14 mouse cellular contexts compared by ENCODE assay signal in genomic region chr12:85602153-85602552, GRCm38 (mm10). TPM values are rescaled to one million over a fixed set of nuclear protein-coding genes. Genes with fewer than 3 reads are reported as not detected.
DNase-seq lines count a peak whose midpoint lies in the region; ATAC-seq and TF ChIP-seq lines count a peak whose summit lies in the region.
"Had no signal": no experiment of that assay in that cellular context is flagged by ENCODE, and none has a peak within 500 bp of the region (broad histone marks: within the 10 kb centered on the region; RNA-seq: fewer than 3 reads in every experiment).

No protein-coding gene starts in this region.

- peak overlapping the region; percentile 97 for H3K27ac ChIP-seq in gastrocnemius, adult 2 months
- H3K27ac ChIP-seq in liver, embryonic 12.5 days, result no peak overlapping the region
- no peak overlapping the region for H3K27ac ChIP-seq in liver, embryonic 11.5 days (ENCODE audit: low read depth, low read length)
- H3K27ac ChIP-seq in embryonic facial prominence, embryonic 15.5 days (replicated peaks), result 0 out of 2 replicates have a peak overlapping the region, but pooled peaks have one; percentile 13
- no peak overlapping the region for H3K27ac ChIP-seq in neural tube, embryonic 14.5 days (ENCODE audit: low read depth, low read length)
- H3K27ac ChIP-seq: heart, adult 2 months had no signal

- 22% methylated on average over 2 of the region's 2 CpGs for WGBS in liver, embryonic 12.5 days (ENCODE audit: insufficient replicate concordance)
- 53% methylated on average over 2 of the region's 2 CpGs for WGBS in liver, embryonic 11.5 days
- 66% methylated on average over 2 of the region's 2 CpGs for WGBS in embryonic facial prominence, embryonic 15.5 days
- WGBS in neural tube, embryonic 14.5 days, result 87% methylated on average over 2 of the region's 2 CpGs

- H3K4me3 ChIP-seq in gastrocnemius, adult 2 months, result peak overlapping the region; percentile 97
- no peak overlapping the region for H3K4me3 ChIP-seq in liver, embryonic 12.5 days
- H3K4me3 ChIP-seq in liver, embryonic 11.5 days (ENCODE audit: low read depth, low read length), result no peak overlapping the region
- no peak overlapping the region for H3K4me3 ChIP-seq in embryonic facial prominence, embryonic 15.5 days (replicated peaks)
- H3K4me3 ChIP-seq in neural tube, embryonic 14.5 days (ENCODE audit: low read depth, low read length), result no peak overlapping the region
- H3K4me3 ChIP-seq: heart, adult 2 months; megakaryocyte, embryonic 14.5 days had no signal

- no peaks in the 10 kb centered on the region for H3K9me3 ChIP-seq in liver, embryonic 12.5 days (replicated peaks)
- no peaks in the 10 kb centered on the region for H3K9me3 ChIP-seq in liver, embryonic 11.5 days (ENCODE audit: control insufficient read depth, low read length)
- no peaks in the 10 kb centered on the region for H3K9me3 ChIP-seq in embryonic facial prominence, embryonic 15.5 days (replicated peaks)
- H3K9me3 ChIP-seq in neural tube, embryonic 14.5 days (ENCODE audit: control insufficient read depth, low read length), result no peaks in the 10 kb centered on the region
- H3K9me3 ChIP-seq: megakaryocyte, embryonic 14.5 days had no signal

- H3K36me3 ChIP-seq in liver, embryonic 12.5 days, result no peaks in the 10 kb centered on the region
- no peaks in the 10 kb centered on the region for H3K36me3 ChIP-seq in liver, embryonic 11.5 days (ENCODE audit: control insufficient read depth, insufficient read depth, low read length)
- peaks cover 5% of the 10 kb centered on the region; the same call in 1 of the 2 replicates for H3K36me3 ChIP-seq in embryonic facial prominence, embryonic 15.5 days
- no peaks in the 10 kb centered on the region for H3K36me3 ChIP-seq in neural tube, embryonic 14.5 days (ENCODE audit: control insufficient read depth, insufficient read depth, low read length)

- no peak overlapping the region for H3K9ac ChIP-seq in liver, embryonic 12.5 days
- no peak overlapping the region for H3K9ac ChIP-seq in liver, embryonic 11.5 days (ENCODE audit: low read depth, low read length)
- H3K9ac ChIP-seq in embryonic facial prominence, embryonic 15.5 days, result no peak overlapping the region
- no peak overlapping the region for H3K9ac ChIP-seq in neural tube, embryonic 14.5 days (replicated peaks; ENCODE audit: low read depth, low read length)

- peaks cover 26% of the 10 kb centered on the region for H3K4me1 ChIP-seq in liver, embryonic 12.5 days
- H3K4me1 ChIP-seq in liver, embryonic 11.5 days (replicated peaks; ENCODE audit: control insufficient read depth, insufficient read depth, low read length), result peaks cover 6% of the 10 kb centered on the region
- peaks cover 57% of the 10 kb centered on the region for H3K4me1 ChIP-seq in embryonic facial prominence, embryonic 15.5 days
- H3K4me1 ChIP-seq in neural tube, embryonic 14.5 days (ENCODE audit: control insufficient read depth, insufficient read depth, low read length), result peaks cover 47% of the 10 kb centered on the region

- H3K27me3 ChIP-seq in liver, embryonic 12.5 days (replicated peaks), result peaks cover 68% of the 10 kb centered on the region
- H3K27me3 ChIP-seq in liver, embryonic 11.5 days (replicated peaks; ENCODE audit: control insufficient read depth, insufficient read depth, low read length), result peaks cover 48% of the 10 kb centered on the region
- H3K27me3 ChIP-seq in embryonic facial prominence, embryonic 15.5 days, result no peaks in the 10 kb centered on the region
- no peaks in the 10 kb centered on the region for H3K27me3 ChIP-seq in neural tube, embryonic 14.5 days (ENCODE audit: control insufficient read depth, insufficient read depth, low read length)

- H3K4me2 ChIP-seq in liver, embryonic 12.5 days, result 0 out of 2 replicates have a peak overlapping the region, but pooled peaks have one; percentile 4
- no peak overlapping the region for H3K4me2 ChIP-seq in liver, embryonic 11.5 days
- peak overlapping the region; percentile 1; the same call in 1 of the 2 replicates for H3K4me2 ChIP-seq in embryonic facial prominence, embryonic 15.5 days (replicated peaks)
- H3K4me2 ChIP-seq in neural tube, embryonic 14.5 days (ENCODE audit: low read depth, low read length), result peak overlapping the region; percentile 59; the same call in 1 of the 2 replicates

- intact Hi-C loops in gastrocnemius, adult 2 months (cut with DNase I), result loop anchor here (5.0 kb wide), 1 partner anchor 40 kb away; no protein-coding TSS in a partner anchor

- no peak for ATAC-seq in liver, embryonic 12.5 days
- ATAC-seq in liver, embryonic 11.5 days (replicated peaks; ENCODE audit: low FRiP score), result no peak
- ATAC-seq in embryonic facial prominence, embryonic 15.5 days (ENCODE audit: insufficient number of reproducible peaks, low FRiP score, low TSS enrichment, low read depth), result no peak
- ATAC-seq in neural tube, embryonic 14.5 days (ENCODE audit: low read depth), result no peak
- ATAC-seq in megakaryocyte, adult 5-6 weeks (ENCODE audit: poor library complexity, severe bottlenecking), result no peak

- TF ChIP-seq CTCF in gastrocnemius, adult 2 months (IDR thresholded peaks at IDR 0.05), result no peak

- peak; percentile 48 for DNase-seq in gastrocnemius, adult 2 months
- DNase-seq in gastrocnemius, postnatal 25 days, result no peak
- no peak for DNase-seq in liver, embryonic 11.5 days (ENCODE audit: low spot score)
- no peak for DNase-seq in right cerebral cortex, postnatal 4 days
- DNase-seq: heart, adult 2 months; heart, postnatal 36 days; kidney, adult 8-10 months; right cerebral cortex, postnatal 14 days; thymus, adult 18-20 months had no signal

RNA-seq across cellular contexts. Expression of gene Jdp2, which starts 3.3 kb away (rescaled TPM):
- 1 to 10 TPM; 3.9 to 8.8 TPM for total RNA-seq in gastrocnemius, adult 2 months (2021)
- 1 to 10 TPM; 5.4 to 6.8 TPM for total RNA-seq in gastrocnemius, postnatal 25 days (2021)
- polyA plus RNA-seq in liver, embryonic 12.5 days (2016; fragmentation: Nextera tagmentation; extraction: Ambion mirVana), result 0.17 and 0.25 TPM in 2 replicates
- polyA plus RNA-seq in liver, embryonic 11.5 days (2014; fragmentation: Nextera tagmentation; extraction: Ambion mirVana), result 0.21 and 0.59 TPM in 2 replicates
- polyA plus RNA-seq in embryonic facial prominence, embryonic 15.5 days (2015; fragmentation: Nextera tagmentation; extraction: Ambion mirVana), result 0.72 and 1.1 TPM in 2 replicates
- polyA plus RNA-seq in neural tube, embryonic 14.5 days (2014; fragmentation: Nextera tagmentation; extraction: Ambion mirVana), result 1.5 and 2.9 TPM in 2 replicates
- total RNA-seq in megakaryocyte, adult 5-6 weeks (2015), result 15.6 and 18.1 TPM in 2 replicates
- total RNA-seq in megakaryocyte, adult 5-6 weeks (2017), result 33.3 and 38.9 TPM in 2 replicates

Comparison
In these comparisons a context has a peak if more than half of its experiments do, and no peak if none do; other contexts are left out.
1. H3K27ac ChIP-seq: peak in gastrocnemius, adult 2 months (single experiment) and embryonic facial prominence, embryonic 15.5 days (single experiment); none in liver, embryonic 12.5 days (single experiment), liver, embryonic 11.5 days (single experiment) and neural tube, embryonic 14.5 days (single experiment).